Mouse (Mus musculus): ENCODE data around the gene Slc11a1. TPM values are rescaled to one million over a fixed set of nuclear protein-coding genes. Genes with fewer than 3 reads are reported as not detected.

Gene Slc11a1
- polyA plus RNA-seq, 1 experiment, result 1.1 TPM

GRCm38 (mm10) chr1:74419440-74419794, 44.4 kb downstream of the Slc11a1 start:
- no peak for TF ChIP-seq CTCF (IDR thresholded peaks at IDR 0.05; ENCODE audit: borderline replicate concordance, insufficient read depth, low read length)
- no peak overlapping the region for H3K27ac ChIP-seq (ENCODE audit: insufficient read depth, low read length)

GRCm38 (mm10) chr1:74423147-74423546, 48.2 kb downstream of the Slc11a1 start:
- Histone ChIP-seq H3K4me3 (ENCODE audit: insufficient read depth, low read length) (no peak overlapping the region), H3K27ac (ENCODE audit: insufficient read depth, low read length) (no peak overlapping the region), H3K4me1 (ENCODE audit: control insufficient read depth, insufficient read depth, low read length) (no peaks in the 10 kb centered on the region)
- TF ChIP-seq CTCF (IDR thresholded peaks at IDR 0.05; ENCODE audit: borderline replicate concordance, insufficient read depth, low read length) (no peak), POLR2A (IDR thresholded peaks at IDR 0.05; ENCODE audit: low read depth, low read length) (no peak)

More at GRCm38 (mm10) chr1:74419440-74419794, 44.4 kb downstream of the Slc11a1 start:
- H3K4me3 ChIP-seq (ENCODE audit: insufficient read depth, low read length), result no peak overlapping the region
- H3K4me1 ChIP-seq (ENCODE audit: control insufficient read depth, insufficient read depth, low read length), result no peaks in the 10 kb centered on the region

GRCm38 (mm10) chr1:74425845-74426244, 50.9 kb downstream of the Slc11a1 start:
- Histone ChIP-seq H3K4me1 (ENCODE audit: control insufficient read depth, insufficient read depth, low read length) (no peaks in the 10 kb centered on the region), H3K4me3 (ENCODE audit: insufficient read depth, low read length) (no peak overlapping the region), H3K27ac (ENCODE audit: insufficient read depth, low read length) (no peak overlapping the region)
- no peak for TF ChIP-seq POLR2A (IDR thresholded peaks at IDR 0.05; ENCODE audit: low read depth, low read length)
- no peak for TF ChIP-seq CTCF (IDR thresholded peaks at IDR 0.05; ENCODE audit: borderline replicate concordance, insufficient read depth, low read length)

DNA sequence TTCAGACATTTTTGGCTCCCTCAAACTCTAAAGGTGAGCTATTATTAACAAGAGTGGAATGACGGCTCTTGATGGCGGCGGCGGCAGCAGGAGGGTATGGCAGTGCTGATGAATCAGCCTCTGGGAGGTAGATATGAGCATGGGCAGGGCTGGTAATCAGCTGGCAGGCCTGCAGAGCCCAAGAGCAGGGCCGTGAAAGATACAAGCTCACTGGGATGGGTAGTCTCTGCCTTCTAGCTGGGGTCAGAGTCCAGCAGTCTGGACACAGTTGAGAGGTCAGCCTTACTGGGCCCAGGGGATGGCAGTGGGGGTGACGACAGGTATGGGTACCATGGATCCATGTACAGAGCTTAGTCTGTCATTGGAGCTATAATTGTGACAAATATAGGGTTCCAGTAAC, 58.2 kb downstream of the Slc11a1 start:
- no peak for TF ChIP-seq CTCF (IDR thresholded peaks at IDR 0.05; ENCODE audit: borderline replicate concordance, insufficient read depth, low read length)
- TF ChIP-seq POLR2A (IDR thresholded peaks at IDR 0.05; ENCODE audit: low read depth, low read length), result no peak
- Histone ChIP-seq H3K27ac (ENCODE audit: insufficient read depth, low read length) (no peak overlapping the region), H3K4me1 (ENCODE audit: control insufficient read depth, insufficient read depth, low read length) (0 out of 2 replicates have a peak, but pooled peaks cover under 1% of the 10 kb centered on the region), H3K4me3 (ENCODE audit: insufficient read depth, low read length) (no peak overlapping the region)

DNA sequence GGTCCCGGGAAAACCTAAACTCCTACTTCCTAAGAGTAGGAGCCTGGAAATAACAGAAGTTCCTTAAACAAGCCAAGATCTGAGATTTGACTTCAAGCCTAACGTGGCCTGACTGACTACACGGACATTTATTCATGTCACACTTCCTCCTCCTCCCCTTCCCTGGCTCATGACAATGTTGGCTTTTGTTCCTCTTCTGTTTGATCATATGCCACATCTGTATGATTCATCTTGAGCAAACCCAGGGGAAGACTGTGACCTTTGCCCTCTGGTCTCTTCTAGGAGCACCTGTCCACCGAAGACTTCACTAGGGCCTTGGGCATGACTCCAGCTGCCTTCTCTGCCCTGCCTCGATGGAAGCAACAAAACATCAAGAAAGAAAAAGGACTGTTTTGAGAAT, 59.6 kb downstream of the Slc11a1 start:
- Histone ChIP-seq H3K27ac (ENCODE audit: insufficient read depth, low read length) (no peak overlapping the region), H3K4me1 (ENCODE audit: control insufficient read depth, insufficient read depth, low read length) (0 out of 2 replicates have a peak, but pooled peaks cover 3% of the 10 kb centered on the region), H3K4me3 (ENCODE audit: insufficient read depth, low read length) (no peak overlapping the region)
- TF ChIP-seq POLR2A (IDR thresholded peaks at IDR 0.05; ENCODE audit: low read depth, low read length) (no peak), CTCF (IDR thresholded peaks at IDR 0.05; ENCODE audit: borderline replicate concordance, insufficient read depth, low read length) (no peak)

GRCm38 (mm10) chr1:74435563-74435962, 60.6 kb downstream of the Slc11a1 start:
- no peak overlapping the region for H3K4me3 ChIP-seq (ENCODE audit: insufficient read depth, low read length)
- no peak overlapping the region for H3K27ac ChIP-seq (ENCODE audit: insufficient read depth, low read length)
- H3K4me1 ChIP-seq (ENCODE audit: control insufficient read depth, insufficient read depth, low read length), result 0 out of 2 replicates have a peak, but pooled peaks cover 3% of the 10 kb centered on the region
- TF ChIP-seq POLR2A (IDR thresholded peaks at IDR 0.05; ENCODE audit: low read depth, low read length) (no peak), CTCF (IDR thresholded peaks at IDR 0.05; ENCODE audit: borderline replicate concordance, insufficient read depth, low read length) (no peak)

Other genes with a start within 250 kb of the Slc11a1 start
- 0.56 TPM in 1 of 2 replicates, not detected in the other for gene Rufy4, start 249.7 kb upstream of the Slc11a1 start, polyA plus RNA-seq (2011; ENCODE audit: insufficient read length, low read depth, missing spikeins)
- not detected in 2 replicates for gene Cxcr2, start 221.2 kb upstream of the Slc11a1 start, polyA plus RNA-seq (2011; ENCODE audit: insufficient read length, low read depth, missing spikeins)
- gene Cxcr1, start 180.6 kb upstream of the Slc11a1 start, polyA plus RNA-seq (2011; ENCODE audit: insufficient read length, low read depth, missing spikeins), result not detected in 2 replicates
- gene Arpc2, start 139.1 kb upstream of the Slc11a1 start, polyA plus RNA-seq (2011; ENCODE audit: insufficient read length, low read depth, missing spikeins), result 446 and 515 TPM in 2 replicates
- 0.92 and 1.3 TPM in 2 replicates for gene Gpbar1, start 96.6 kb upstream of the Slc11a1 start, polyA plus RNA-seq (2011; ENCODE audit: insufficient read length, low read depth, missing spikeins)
- 85.7 and 90.3 TPM in 2 replicates for gene Aamp, start 90.5 kb upstream of the Slc11a1 start, polyA plus RNA-seq (2011; ENCODE audit: insufficient read length, low read depth, missing spikeins)
- 19.6 and 21.5 TPM in 2 replicates for gene Pnkd, start 90.3 kb upstream of the Slc11a1 start, polyA plus RNA-seq (2011; ENCODE audit: insufficient read length, low read depth, missing spikeins)
- 88.6 and 115 TPM in 2 replicates for gene Tmbim1, start 69.6 kb upstream of the Slc11a1 start, polyA plus RNA-seq (2011; ENCODE audit: insufficient read length, low read depth, missing spikeins)
- gene Catip, start 13.1 kb upstream of the Slc11a1 start, polyA plus RNA-seq (2011; ENCODE audit: insufficient read length, low read depth, missing spikeins), result 3.6 and 3.7 TPM in 2 replicates
- 58.6 and 78.6 TPM in 2 replicates for gene Ctdsp1, start 16.3 kb downstream of the Slc11a1 start, polyA plus RNA-seq (2011; ENCODE audit: insufficient read length, low read depth, missing spikeins)
- not detected in 2 replicates for gene Vil1, start 34.2 kb downstream of the Slc11a1 start, polyA plus RNA-seq (2011; ENCODE audit: insufficient read length, low read depth, missing spikeins)
- gene Cnot9, start 130.9 kb downstream of the Slc11a1 start, polyA plus RNA-seq (2011; ENCODE audit: insufficient read length, low read depth, missing spikeins), result 50.7 and 51.9 TPM in 2 replicates
- 0.30 and 1.8 TPM in 2 replicates for gene Plcd4, start 167.7 kb downstream of the Slc11a1 start, polyA plus RNA-seq (2011; ENCODE audit: insufficient read length, low read depth, missing spikeins)
- gene Usp37, start 169.1 kb downstream of the Slc11a1 start, polyA plus RNA-seq (2011; ENCODE audit: insufficient read length, low read depth, missing spikeins), result 15.8 and 21.0 TPM in 2 replicates
- gene Zfp142, start 213.1 kb downstream of the Slc11a1 start, polyA plus RNA-seq (2011; ENCODE audit: insufficient read length, low read depth, missing spikeins), result 12.6 and 15.1 TPM in 2 replicates
- gene Bcs1l, start 213.1 kb downstream of the Slc11a1 start, polyA plus RNA-seq (2011; ENCODE audit: insufficient read length, low read depth, missing spikeins), result 14.5 and 16.8 TPM in 2 replicates
- gene Rnf25, start 226.2 kb downstream of the Slc11a1 start, polyA plus RNA-seq (2011; ENCODE audit: insufficient read length, low read depth, missing spikeins), result 50.6 and 56.1 TPM in 2 replicates
- 4.4 and 7.0 TPM in 2 replicates for gene Stk36, start 226.2 kb downstream of the Slc11a1 start, polyA plus RNA-seq (2011; ENCODE audit: insufficient read length, low read depth, missing spikeins)

Data from embryonic fibroblast, embryonic 13.5 days (primary cell).